Mouse (Mus musculus): Measurements from ENCODE around the gene Tpi1. TPM values are rescaled to one million over a fixed set of nuclear protein-coding genes. Genes with fewer than 3 reads are reported as not detected.
"Not testable (repeated sequence)": the region's sequence is repeated elsewhere in the genome, so short reads cannot be mapped to it uniquely, and the experiment has no call there.

The Tpi1 gene
- polyA plus RNA-seq, 1 experiment from 2014 or later = 875 TPM

DNA sequence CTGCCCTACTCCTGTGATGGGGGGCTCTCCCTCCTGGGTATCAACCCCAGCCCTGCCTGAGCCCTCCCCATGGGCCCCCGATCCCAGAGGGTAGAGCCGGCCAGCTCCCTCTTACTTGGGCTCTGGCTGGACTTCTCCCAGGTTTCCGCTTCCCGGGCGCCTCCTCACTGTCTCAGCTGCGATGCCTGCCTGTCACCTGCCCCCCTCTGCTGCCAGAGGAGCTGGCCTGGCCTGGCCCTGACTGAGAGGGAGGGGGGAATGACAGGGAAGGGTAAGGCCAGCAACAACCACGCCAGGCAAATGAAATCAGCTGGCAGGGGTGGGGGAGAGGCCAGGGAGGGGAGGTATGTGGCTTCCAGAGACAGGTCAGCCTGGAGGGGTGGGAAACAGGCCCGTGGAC lies 25.7 kb upstream of the Tpi1 start:
- H3K27ac ChIP-seq (ENCODE audit: low read depth, low read length) = no peak overlapping the region; the same call in 1 of the 2 replicates

DNA sequence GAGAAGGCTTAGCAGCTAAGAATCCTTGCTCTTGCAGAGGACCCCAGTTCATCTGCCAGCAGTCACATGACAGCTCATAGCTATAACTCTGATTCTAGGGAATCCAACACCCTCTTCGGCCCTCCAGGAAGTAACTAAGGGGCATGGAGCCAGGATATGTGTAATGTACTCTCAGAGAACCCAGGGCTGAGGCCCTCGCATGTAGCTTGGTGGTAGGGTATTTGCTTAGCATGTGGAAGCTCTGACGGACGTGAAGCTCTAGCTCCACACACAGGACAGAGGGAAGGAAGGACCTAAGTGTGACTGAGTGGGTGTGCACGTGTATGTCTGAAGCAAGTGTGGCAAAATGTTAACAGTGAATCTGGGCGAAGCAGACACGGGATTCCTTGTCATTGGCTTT lies 22.3 kb upstream of the Tpi1 start:
- no peak overlapping the region for H3K4me2 ChIP-seq (ENCODE audit: low read depth, low read length, severe bottlenecking)
- H3K36me3 ChIP-seq (ENCODE audit: control insufficient read depth, insufficient read depth, low read length) = peaks cover 3% of the 10 kb centered on the region; the same call in 1 of the 2 replicates
- WGBS = 89% methylated on average over 7 of the region's 7 CpGs
- H3K4me3 ChIP-seq (ENCODE audit: low read depth, low read length) = no peak overlapping the region
- DNase-seq (ENCODE audit: low spot score) (no peak), ATAC-seq (replicated peaks; ENCODE audit: low FRiP score) (no peak)
- H3K27ac ChIP-seq (ENCODE audit: low read depth, low read length) = no peak overlapping the region
- H3K4me1 ChIP-seq (replicated peaks; ENCODE audit: control insufficient read depth, insufficient read depth, low read length) = peaks cover 11% of the 10 kb centered on the region; the same call in 1 of the 2 replicates
- H3K9ac ChIP-seq (ENCODE audit: low read length) = no peak overlapping the region
- no peaks in the 10 kb centered on the region for H3K27me3 ChIP-seq (ENCODE audit: control insufficient read depth, insufficient read depth, low read length)
- H3K9me3 ChIP-seq (ENCODE audit: control insufficient read depth, low read length) = no peaks in the 10 kb centered on the region

More for the DNA sequence above, 25.7 kb upstream of the Tpi1 start:
- ATAC-seq (replicated peaks; ENCODE audit: low FRiP score) = 0 out of 2 replicates have a peak, but pooled peaks have one; percentile 10
- DNase-seq (ENCODE audit: low spot score) = no peak
- Histone ChIP-seq H3K9me3 (ENCODE audit: control insufficient read depth, low read length) (no peaks in the 10 kb centered on the region), H3K4me1 (replicated peaks; ENCODE audit: control insufficient read depth, insufficient read depth, low read length) (peaks cover 7% of the 10 kb centered on the region; the same call in 1 of the 2 replicates), H3K9ac (ENCODE audit: low read length) (peak overlapping the region; percentile 20), H3K4me2 (ENCODE audit: low read depth, low read length, severe bottlenecking) (0 out of 2 replicates have a peak overlapping the region, but pooled peaks have one; percentile 2), H3K4me3 (ENCODE audit: low read depth, low read length) (no peak overlapping the region), H3K27me3 (ENCODE audit: control insufficient read depth, insufficient read depth, low read length) (no peaks in the 10 kb centered on the region), H3K36me3 (ENCODE audit: control insufficient read depth, insufficient read depth, low read length) (no peaks in the 10 kb centered on the region; the same call in 1 of the 2 replicates)
- WGBS = 15% methylated on average over 8 of the region's 8 CpGs

DNA sequence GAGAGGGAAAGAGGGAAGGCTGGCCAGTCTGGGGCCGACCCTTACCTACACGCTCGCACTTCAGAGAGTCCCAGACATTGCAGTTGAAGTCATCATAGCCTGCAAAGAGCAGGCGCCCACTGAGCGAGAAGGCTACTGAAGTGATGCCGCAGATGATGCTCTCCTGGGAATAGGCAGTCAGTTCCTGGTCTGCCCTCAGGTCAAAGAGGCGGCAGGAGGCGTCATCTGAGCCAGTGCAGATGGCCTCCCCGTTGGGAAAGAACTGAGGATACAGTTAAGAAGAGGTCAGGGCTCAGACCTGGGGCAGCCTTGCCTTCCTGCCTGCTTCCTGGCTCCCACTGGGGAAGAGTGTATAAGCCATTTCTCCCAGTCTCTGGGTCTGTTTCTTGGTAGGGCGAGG lies 21.4 kb upstream of the Tpi1 start:
- Histone ChIP-seq H3K27me3 (ENCODE audit: control insufficient read depth, insufficient read depth, low read length) (no peaks in the 10 kb centered on the region), H3K4me1 (replicated peaks; ENCODE audit: control insufficient read depth, insufficient read depth, low read length) (peaks cover 14% of the 10 kb centered on the region; the same call in 1 of the 2 replicates), H3K9ac (ENCODE audit: low read length) (no peak overlapping the region), H3K4me2 (ENCODE audit: low read depth, low read length, severe bottlenecking) (no peak overlapping the region), H3K36me3 (ENCODE audit: control insufficient read depth, insufficient read depth, low read length) (peaks cover 3% of the 10 kb centered on the region; the same call in 1 of the 2 replicates), H3K27ac (ENCODE audit: low read depth, low read length) (no peak overlapping the region), H3K4me3 (ENCODE audit: low read depth, low read length) (no peak overlapping the region), H3K9me3 (ENCODE audit: control insufficient read depth, low read length) (no peaks in the 10 kb centered on the region)
- no peak for DNase-seq (ENCODE audit: low spot score)
- 65% methylated on average over 10 of the region's 10 CpGs for WGBS
- no peak for ATAC-seq (replicated peaks; ENCODE audit: low FRiP score)

DNA sequence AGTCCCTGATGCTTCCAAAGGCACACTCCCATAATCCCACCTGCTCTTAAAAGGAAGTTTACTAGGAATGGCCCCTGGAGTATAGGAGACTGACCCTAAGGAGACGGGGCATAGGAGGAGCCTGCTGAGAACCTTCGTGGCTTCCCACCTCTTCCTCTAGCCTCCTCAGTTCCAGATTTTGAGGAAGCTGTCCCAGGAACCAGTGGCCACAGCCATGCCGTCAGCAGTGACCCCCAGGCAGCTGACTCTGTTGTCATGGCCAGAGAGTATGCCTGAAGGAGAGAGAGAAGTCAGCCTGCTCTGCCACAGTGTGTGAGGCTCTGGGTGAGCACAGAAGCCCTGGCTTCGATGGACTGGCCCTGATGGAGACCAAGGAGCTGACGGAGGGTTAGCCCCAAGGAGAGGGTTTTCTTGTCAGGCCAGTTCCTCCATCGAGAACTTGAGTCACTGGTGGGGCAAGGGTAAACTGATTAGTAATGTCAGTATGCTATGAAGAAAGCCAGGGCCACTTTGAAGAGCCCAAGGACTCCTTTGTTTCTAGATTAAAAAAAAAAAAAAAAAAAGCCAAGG lies 20.5 kb upstream of the Tpi1 start:
- peaks cover 7% of the 10 kb centered on the region; the same call in 1 of the 2 replicates for H3K4me1 ChIP-seq (replicated peaks; ENCODE audit: control insufficient read depth, insufficient read depth, low read length)
- no peaks in the 10 kb centered on the region for H3K9me3 ChIP-seq (ENCODE audit: control insufficient read depth, low read length)
- no peak overlapping the region for H3K4me3 ChIP-seq (ENCODE audit: low read depth, low read length)
- 84% methylated on average over 6 of the region's 6 CpGs for WGBS
- DNase-seq (ENCODE audit: low spot score) = no peak
- H3K27ac ChIP-seq (ENCODE audit: low read depth, low read length) = no peak overlapping the region
- H3K9ac ChIP-seq (ENCODE audit: low read length) = no peak overlapping the region
- H3K27me3 ChIP-seq (ENCODE audit: control insufficient read depth, insufficient read depth, low read length) = no peaks in the 10 kb centered on the region
- no peak for ATAC-seq (replicated peaks; ENCODE audit: low FRiP score)
- H3K36me3 ChIP-seq (ENCODE audit: control insufficient read depth, insufficient read depth, low read length) = peaks cover 3% of the 10 kb centered on the region; the same call in 1 of the 2 replicates
- no peak overlapping the region for H3K4me2 ChIP-seq (ENCODE audit: low read depth, low read length, severe bottlenecking)

DNA sequence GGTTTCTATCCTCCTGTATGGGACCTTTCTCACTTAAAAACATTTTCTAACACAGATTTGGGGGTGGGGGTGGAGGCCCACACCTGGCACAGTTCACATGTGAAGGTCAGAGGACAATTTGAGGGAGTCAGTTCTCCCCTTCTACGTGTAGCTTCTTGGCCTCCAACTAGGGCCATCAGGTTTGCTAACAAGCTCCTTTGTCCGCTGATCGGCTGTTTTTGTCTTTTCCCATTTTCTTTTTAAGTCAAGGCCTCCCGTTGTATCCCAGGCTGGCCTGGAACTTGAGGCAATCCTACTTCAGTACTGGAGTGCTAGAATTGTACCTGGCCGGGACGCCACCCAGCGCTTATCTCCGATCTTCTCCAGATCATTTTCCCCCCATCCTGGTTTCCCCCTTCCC lies 17.6 kb upstream of the Tpi1 start:
- H3K27ac ChIP-seq (ENCODE audit: low read depth, low read length) = no peak overlapping the region
- H3K36me3 ChIP-seq (ENCODE audit: control insufficient read depth, insufficient read depth, low read length) = peaks cover 3% of the 10 kb centered on the region; the same call in 1 of the 2 replicates

DNA sequence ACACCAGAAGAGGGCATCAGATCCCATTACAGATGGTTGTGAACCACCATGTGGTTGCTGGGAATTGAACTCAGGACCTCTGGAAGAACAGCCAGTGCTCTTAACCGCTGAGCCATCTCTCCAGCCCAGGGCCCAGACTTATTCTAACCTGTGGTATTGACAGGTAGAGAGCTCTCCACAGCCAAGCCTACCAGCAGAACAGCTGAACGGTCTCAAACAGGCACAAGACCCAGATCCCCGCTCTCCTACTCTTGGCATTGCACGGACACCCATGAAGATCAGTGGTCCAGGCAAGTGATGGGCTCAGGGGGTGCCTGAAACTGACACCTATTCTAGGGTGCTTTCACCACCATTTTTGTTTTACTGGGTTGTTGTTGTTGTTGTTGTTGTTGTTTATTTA lies 17.1 kb upstream of the Tpi1 start:
- not testable (repeated sequence) for H3K9me3 ChIP-seq (ENCODE audit: control insufficient read depth, low read length); H3K27ac ChIP-seq (ENCODE audit: low read depth, low read length); H3K36me3 ChIP-seq (ENCODE audit: control insufficient read depth, insufficient read depth, low read length); H3K9ac ChIP-seq (ENCODE audit: low read length); DNase-seq (ENCODE audit: low spot score); ATAC-seq (replicated peaks; ENCODE audit: low FRiP score); H3K27me3 ChIP-seq (ENCODE audit: control insufficient read depth, insufficient read depth, low read length)
- Histone ChIP-seq H3K4me3 (ENCODE audit: low read depth, low read length) (peak overlapping the region; percentile 82), H3K4me2 (ENCODE audit: low read depth, low read length, severe bottlenecking) (peak overlapping the region; percentile 79; the same call in 1 of the 2 replicates), H3K4me1 (replicated peaks; ENCODE audit: control insufficient read depth, insufficient read depth, low read length) (peaks cover 12% of the 10 kb centered on the region; the same call in 1 of the 2 replicates)
- WGBS = 95% methylated on average over 4 of the region's 4 CpGs

More for the DNA sequence above, 17.6 kb upstream of the Tpi1 start:
- Histone ChIP-seq H3K27me3 (ENCODE audit: control insufficient read depth, insufficient read depth, low read length) (no peaks in the 10 kb centered on the region), H3K4me3 (ENCODE audit: low read depth, low read length) (no peak overlapping the region), H3K4me2 (ENCODE audit: low read depth, low read length, severe bottlenecking) (peak overlapping the region; percentile 28; the same call in 1 of the 2 replicates), H3K4me1 (replicated peaks; ENCODE audit: control insufficient read depth, insufficient read depth, low read length) (peaks cover 12% of the 10 kb centered on the region; the same call in 1 of the 2 replicates), H3K9ac (ENCODE audit: low read length) (no peak overlapping the region), H3K9me3 (ENCODE audit: control insufficient read depth, low read length) (no peaks in the 10 kb centered on the region)
- WGBS = 95% methylated on average over 8 of the region's 8 CpGs
- ATAC-seq (replicated peaks; ENCODE audit: low FRiP score) (no peak), DNase-seq (ENCODE audit: low spot score) (no peak)

DNA sequence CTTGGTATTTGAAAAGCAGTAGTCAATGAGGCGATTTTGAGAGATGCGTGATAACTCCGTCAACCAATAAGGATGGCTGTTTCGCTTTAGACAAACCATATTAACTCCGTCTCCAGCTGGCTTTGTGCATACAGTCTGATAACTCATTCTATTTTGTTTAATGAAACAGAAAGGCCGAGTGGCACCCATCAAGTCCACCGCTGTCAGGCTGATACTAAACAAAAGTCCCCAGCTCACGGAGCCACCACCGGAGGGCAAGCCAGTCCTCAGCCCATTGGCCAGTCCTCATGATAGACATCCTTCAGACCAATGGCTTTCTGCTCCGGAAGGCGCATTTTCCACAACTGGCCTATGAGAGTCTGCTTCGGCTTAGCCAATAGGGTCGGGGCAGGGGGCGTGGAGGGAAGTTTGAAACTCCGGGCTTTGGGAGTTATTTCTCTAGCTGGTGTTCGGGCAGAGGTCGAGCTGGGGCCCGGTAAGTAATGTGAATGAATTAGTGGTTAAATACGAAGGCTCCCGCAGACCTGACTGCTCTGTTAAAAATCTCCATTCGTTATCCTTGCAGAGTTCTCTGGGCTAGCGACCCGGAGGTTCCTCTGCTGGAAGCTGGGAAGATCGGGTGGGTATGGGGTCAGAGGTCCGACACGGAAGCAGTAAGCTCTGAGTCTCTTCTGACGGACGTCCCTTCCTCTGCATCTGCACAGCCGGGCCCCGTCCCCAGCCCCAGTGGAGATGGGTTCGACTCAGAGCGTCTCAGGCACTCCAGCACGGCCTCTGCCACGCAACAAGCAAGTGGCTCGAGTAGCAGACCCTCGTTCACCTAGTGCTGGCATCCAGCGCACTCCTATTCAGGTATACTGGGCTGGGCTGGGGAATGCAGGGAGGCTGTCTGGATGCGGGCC lies 16.0 kb upstream of the Tpi1 start:
- no peaks in the 10 kb centered on the region for H3K9me3 ChIP-seq (ENCODE audit: control insufficient read depth, low read length)
- peak overlapping the region; percentile 88 for H3K9ac ChIP-seq (ENCODE audit: low read length)
- no peaks in the 10 kb centered on the region for H3K27me3 ChIP-seq (ENCODE audit: control insufficient read depth, insufficient read depth, low read length)
- DNase-seq (ENCODE audit: low spot score) (peak; percentile 94), ATAC-seq (replicated peaks; ENCODE audit: low FRiP score) (peak; percentile 89)
- peak overlapping the region; percentile 82 for H3K4me3 ChIP-seq (ENCODE audit: low read depth, low read length)
- peak overlapping the region; percentile 90 for H3K27ac ChIP-seq (ENCODE audit: low read depth, low read length)
- H3K36me3 ChIP-seq (ENCODE audit: control insufficient read depth, insufficient read depth, low read length) = peaks cover 5% of the 10 kb centered on the region; the same call in 1 of the 2 replicates
- WGBS = under 1% methylated on average over 38 of the region's 38 CpGs
- H3K4me2 ChIP-seq (ENCODE audit: low read depth, low read length, severe bottlenecking) = peak overlapping the region; percentile 79
- peaks cover 12% of the 10 kb centered on the region; the same call in 1 of the 2 replicates for H3K4me1 ChIP-seq (replicated peaks; ENCODE audit: control insufficient read depth, insufficient read depth, low read length)
